Mouse (Mus musculus) limb, embryonic 13.5 days (tissue): ENCODE data around the gene Shd. TPM values are rescaled to one million over a fixed set of nuclear protein-coding genes. Genes with fewer than 3 reads are reported as not detected.

Experiments used
- ATAC-seq: fragments of 200-750 bp; cut with Nextera tagmentation; 2 replicates; pipeline ENCODE4 v1.8.0; 2017; ENCODE audit warnings: low read depth, moderate number of reproducible peaks, moderate TSS enrichment; ENCODE audit not compliant: low FRiP score
- H3K27ac ChIP-seq: fragments of 300-500 bp; sonication (generic); 2 replicates; pipeline ENCODE4 v1.5.1; 2015; ENCODE audit warnings: inconsistent platforms, mild to moderate bottlenecking, moderate library complexity
- H3K27me3 ChIP-seq: fragments of 300-500 bp; sonication (generic); 2 replicates; pipeline ENCODE4 v1.6.1; 2015; ENCODE audit warnings: mild to moderate bottlenecking, inconsistent platforms
- H3K36me3 ChIP-seq: fragments of 300-500 bp; sonication (generic); 2 replicates; pipeline ENCODE4 v1.6.1; 2015; ENCODE audit warnings: inconsistent platforms, mild to moderate bottlenecking, moderate library complexity
- H3K4me1 ChIP-seq: fragments of 300-500 bp; sonication (generic); 2 replicates; pipeline ENCODE4 v1.6.1; 2015; ENCODE audit warnings: inconsistent platforms
- H3K4me2 ChIP-seq: fragments of 300-500 bp; sonication (generic); replicated peaks from 2 replicates; pipeline ENCODE4 v1.6.1; 2015; ENCODE audit warnings: inconsistent platforms, mild to moderate bottlenecking, moderate library complexity
- H3K4me3 ChIP-seq: fragments of 300-500 bp; sonication (generic); 2 replicates; pipeline ENCODE4 v1.5.1; 2015; ENCODE audit warnings: moderate library complexity, mild to moderate bottlenecking, inconsistent platforms
- H3K9ac ChIP-seq: fragments of 300-500 bp; sonication (generic); 2 replicates; pipeline ENCODE4 v1.6.1; 2015; ENCODE audit warnings: mild to moderate bottlenecking, inconsistent platforms
- H3K9me3 ChIP-seq: fragments of 300-500 bp; sonication (generic); 2 replicates; pipeline ENCODE4 v1.6.1; 2016; ENCODE audit warnings: inconsistent platforms
- WGBS: fragments of 180-500 bp; shearing (Covaris S2); methylation state at CpG from one replicate; pipeline ENCODE4 v1.1.7; 2015; 5-methylcytosine and 5-hydroxymethylcytosine counted together
- polyA plus RNA-seq: library from polyadenylated mRNA; unstranded; fragments of >200 nt; fragmentation: Nextera tagmentation; extraction: Ambion mirVana; gene quantifications from 2 replicates; pipeline ENCODE4 v1.2.1, GENCODE M21; 2015

The Shd gene
- polyA plus RNA-seq, 1 experiment from 2014 or later: 50.4 TPM

DNA sequence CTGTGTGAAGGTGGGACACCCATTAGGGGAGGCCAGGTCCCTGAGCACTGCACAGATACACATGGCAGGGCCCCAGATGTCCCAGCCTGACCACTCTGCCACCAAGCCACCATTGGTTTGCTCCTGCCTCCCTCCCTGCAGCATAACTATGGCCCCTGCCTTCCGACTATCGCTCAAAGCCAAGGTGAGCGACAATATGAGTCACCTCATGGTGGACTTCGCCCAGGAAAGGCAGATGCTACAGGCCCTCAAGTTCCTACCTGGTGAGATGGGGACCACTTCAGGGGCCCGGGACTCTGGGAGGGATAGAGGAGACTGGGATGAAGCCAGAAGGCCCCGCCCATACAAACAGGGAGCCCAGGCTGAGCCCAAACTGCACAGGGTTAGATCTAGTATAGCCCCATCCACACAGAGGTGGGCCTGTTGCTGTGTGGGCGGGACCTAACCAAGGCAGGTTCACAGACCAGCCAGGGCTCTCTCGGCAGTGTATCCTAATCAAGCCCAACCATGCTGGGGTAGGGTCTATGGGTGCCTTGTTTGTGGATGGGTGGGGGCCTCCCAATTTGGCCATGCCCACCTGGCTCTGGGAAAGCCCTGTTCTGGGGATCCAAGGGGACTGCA is 20.1 kb downstream of the Shd start:
- H3K27ac ChIP-seq: no peak overlapping the region
- no peak overlapping the region for H3K4me3 ChIP-seq
- no peak overlapping the region for H3K4me2 ChIP-seq
- peaks cover 6% of the 10 kb centered on the region for H3K4me1 ChIP-seq
- H3K36me3 ChIP-seq: peaks cover 42% of the 10 kb centered on the region
- H3K9me3 ChIP-seq: no peaks in the 10 kb centered on the region
- H3K27me3 ChIP-seq: no peaks in the 10 kb centered on the region
- 87% methylated on average over 8 of the region's 8 CpGs for WGBS
- no peak overlapping the region for H3K9ac ChIP-seq
- no peak for ATAC-seq

GRCm38 (mm10) chr17:55996007-55996406 is 25.7 kb downstream of the Shd start:
- Histone ChIP-seq H3K36me3 (peaks cover 51% of the 10 kb centered on the region), H3K9ac (no peak overlapping the region), H3K4me3 (no peak overlapping the region), H3K27ac (no peak overlapping the region), H3K4me2 (no peak overlapping the region), H3K9me3 (no peaks in the 10 kb centered on the region), H3K27me3 (peaks cover 21% of the 10 kb centered on the region), H3K4me1 (no peaks in the 10 kb centered on the region; the same call in 1 of the 2 replicates)
- WGBS: 90% methylated on average over 15 of the region's 15 CpGs
- no peak for ATAC-seq

DNA sequence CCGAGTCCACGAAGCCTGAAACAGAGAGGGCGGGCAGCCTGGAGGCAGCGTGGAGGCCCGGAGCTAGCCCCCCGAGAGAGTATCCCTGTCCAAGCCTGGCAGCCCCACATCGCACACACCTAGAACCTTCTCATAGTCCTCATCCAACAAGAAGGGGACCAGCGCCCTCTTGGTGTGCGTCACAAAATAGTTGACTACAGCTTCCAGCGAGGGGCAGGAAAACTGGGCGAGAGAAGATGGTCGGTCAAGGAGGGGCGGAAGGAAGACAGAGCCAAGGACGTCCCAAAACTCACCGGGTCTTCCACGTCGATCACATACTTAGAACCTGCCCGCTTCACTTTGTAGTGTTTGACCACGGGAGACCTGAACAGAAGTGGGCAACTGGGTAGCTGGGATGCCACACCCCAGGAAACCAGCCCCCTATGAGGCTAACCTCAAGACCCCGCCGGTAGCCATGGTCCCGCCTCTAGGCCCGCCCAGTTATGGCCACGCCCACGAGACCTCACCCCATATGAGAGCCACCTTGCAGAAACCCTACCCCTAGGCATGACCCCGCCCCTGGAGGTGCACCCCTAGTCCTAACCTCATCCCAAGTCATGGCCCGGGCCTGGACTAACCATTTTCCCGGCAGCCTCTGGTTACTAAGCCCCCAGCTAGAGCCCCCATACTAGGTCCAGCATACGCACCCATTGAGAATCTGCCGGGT is 29.7 kb downstream of the Shd start:
- 5% methylated on average over 30 of the region's 30 CpGs for WGBS
- ATAC-seq: peak; percentile 29; the same call in 1 of the 2 replicates
- no peaks in the 10 kb centered on the region; the same call in 1 of the 2 replicates for H3K4me1 ChIP-seq
- peaks cover 20% of the 10 kb centered on the region for H3K36me3 ChIP-seq
- H3K9ac ChIP-seq: no peak overlapping the region; the same call in 1 of the 2 replicates
- H3K9me3 ChIP-seq: no peaks in the 10 kb centered on the region
- peak overlapping the region; percentile 18 for H3K4me3 ChIP-seq
- peak overlapping the region; percentile 39 for H3K4me2 ChIP-seq
- H3K27me3 ChIP-seq: peaks cover 37% of the 10 kb centered on the region
- H3K27ac ChIP-seq: no peak overlapping the region

DNA sequence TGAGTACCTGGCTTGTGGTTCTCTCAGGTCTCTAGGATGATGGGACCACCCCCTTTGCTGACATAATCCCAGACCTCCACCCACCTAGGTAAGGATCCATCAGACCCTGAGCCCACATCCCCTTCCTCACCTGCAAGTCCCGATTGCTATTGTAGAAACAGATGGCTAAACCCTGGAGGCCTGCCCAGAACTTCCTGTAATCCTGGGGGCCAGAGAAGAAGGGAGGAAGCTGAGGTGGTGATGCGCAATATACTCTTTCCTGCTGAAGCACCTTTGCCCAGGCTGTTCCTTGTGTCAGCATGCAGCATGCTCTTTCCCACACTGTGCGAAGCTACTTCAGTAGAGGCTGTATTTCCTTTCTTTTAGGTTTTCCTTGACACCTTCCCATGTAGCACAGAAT is 32.7 kb downstream of the Shd start:
- peaks cover 42% of the 10 kb centered on the region for H3K27me3 ChIP-seq
- no peaks in the 10 kb centered on the region for H3K9me3 ChIP-seq
- ATAC-seq: no peak
- peaks cover 1% of the 10 kb centered on the region; the same call in 1 of the 2 replicates for H3K36me3 ChIP-seq
- H3K4me3 ChIP-seq: no peak overlapping the region
- no peak overlapping the region for H3K4me2 ChIP-seq
- H3K27ac ChIP-seq: no peak overlapping the region
- peaks cover 9% of the 10 kb centered on the region for H3K4me1 ChIP-seq
- WGBS: 89% methylated on average over 3 of the region's 3 CpGs
- H3K9ac ChIP-seq: no peak overlapping the region

GRCm38 (mm10) chr17:56005415-56006061 is 35.3 kb downstream of the Shd start, which contains the start of the genes Stap2 and Mpnd:
TSS of gene Stap2 (minus strand) at chr17:56005584.
TSS of gene Mpnd (plus strand) at chr17:56005711.
- 35% methylated on average over 13 of the region's 13 CpGs for WGBS
- H3K27me3 ChIP-seq: peaks cover 25% of the 10 kb centered on the region
- H3K4me1 ChIP-seq: peaks cover 18% of the 10 kb centered on the region
- no peaks in the 10 kb centered on the region for H3K9me3 ChIP-seq
- H3K27ac ChIP-seq: no peak within 1 kb of the TSS
- ATAC-seq: no peak
- no peaks in the 10 kb centered on the region; the same call in 1 of the 2 replicates for H3K36me3 ChIP-seq
- no peak within 1 kb of the TSS for H3K9ac ChIP-seq
- peak within 1 kb of the TSS; percentile 11; the same call in 1 of the 2 replicates for H3K4me3 ChIP-seq
- H3K4me2 ChIP-seq: peak within 1 kb of the TSS; percentile 21

- Histone ChIP-seq H3K4me1 (peaks cover 24% of the 10 kb centered on the region), H3K4me2 (peak overlapping the region; percentile 99), H3K36me3 (peaks cover 13% of the 10 kb centered on the region), H3K27me3 (peaks cover 15% of the 10 kb centered on the region; the same call in 1 of the 2 replicates), H3K4me3 (no peak overlapping the region), H3K9me3 (no peaks in the 10 kb centered on the region), H3K9ac (no peak overlapping the region), H3K27ac (peak overlapping the region; percentile 93; the same call in 1 of the 2 replicates)
- 53% methylated on average over 10 of the region's 10 CpGs for WGBS
- no peak for ATAC-seq
These were observed 36.7 kb downstream of the Shd start for GRCm38 (mm10) chr17:56006956-56007355.

GRCm38 (mm10) chr17:56007444-56008355 is 37.4 kb downstream of the Shd start:
- Histone ChIP-seq H3K4me3 (peak overlapping the region; percentile 84), H3K27me3 (peaks cover 15% of the 10 kb centered on the region; the same call in 1 of the 2 replicates), H3K9me3 (no peaks in the 10 kb centered on the region), H3K4me2 (peak overlapping the region; percentile 99), H3K27ac (peak overlapping the region; percentile 93), H3K36me3 (peaks cover 20% of the 10 kb centered on the region), H3K4me1 (peaks cover 24% of the 10 kb centered on the region), H3K9ac (peak overlapping the region; percentile 59)
- peak; percentile 13; the same call in 1 of the 2 replicates for ATAC-seq
- WGBS: 28% methylated on average over 14 of the region's 14 CpGs

GRCm38 (mm10) chr17:56008356-56009087 is 38.3 kb downstream of the Shd start:
- peak; percentile 92 for ATAC-seq
- H3K9ac ChIP-seq: peak overlapping the region; percentile 86
- H3K9me3 ChIP-seq: no peaks in the 10 kb centered on the region
- peak overlapping the region; percentile 84 for H3K4me3 ChIP-seq
- peak overlapping the region; percentile 99 for H3K4me2 ChIP-seq
- H3K27ac ChIP-seq: peak overlapping the region; percentile 93
- under 1% methylated on average over 21 of the region's 21 CpGs for WGBS
- peaks cover 26% of the 10 kb centered on the region for H3K36me3 ChIP-seq
- H3K27me3 ChIP-seq: peaks cover 10% of the 10 kb centered on the region; the same call in 1 of the 2 replicates
- peaks cover 24% of the 10 kb centered on the region for H3K4me1 ChIP-seq

DNA sequence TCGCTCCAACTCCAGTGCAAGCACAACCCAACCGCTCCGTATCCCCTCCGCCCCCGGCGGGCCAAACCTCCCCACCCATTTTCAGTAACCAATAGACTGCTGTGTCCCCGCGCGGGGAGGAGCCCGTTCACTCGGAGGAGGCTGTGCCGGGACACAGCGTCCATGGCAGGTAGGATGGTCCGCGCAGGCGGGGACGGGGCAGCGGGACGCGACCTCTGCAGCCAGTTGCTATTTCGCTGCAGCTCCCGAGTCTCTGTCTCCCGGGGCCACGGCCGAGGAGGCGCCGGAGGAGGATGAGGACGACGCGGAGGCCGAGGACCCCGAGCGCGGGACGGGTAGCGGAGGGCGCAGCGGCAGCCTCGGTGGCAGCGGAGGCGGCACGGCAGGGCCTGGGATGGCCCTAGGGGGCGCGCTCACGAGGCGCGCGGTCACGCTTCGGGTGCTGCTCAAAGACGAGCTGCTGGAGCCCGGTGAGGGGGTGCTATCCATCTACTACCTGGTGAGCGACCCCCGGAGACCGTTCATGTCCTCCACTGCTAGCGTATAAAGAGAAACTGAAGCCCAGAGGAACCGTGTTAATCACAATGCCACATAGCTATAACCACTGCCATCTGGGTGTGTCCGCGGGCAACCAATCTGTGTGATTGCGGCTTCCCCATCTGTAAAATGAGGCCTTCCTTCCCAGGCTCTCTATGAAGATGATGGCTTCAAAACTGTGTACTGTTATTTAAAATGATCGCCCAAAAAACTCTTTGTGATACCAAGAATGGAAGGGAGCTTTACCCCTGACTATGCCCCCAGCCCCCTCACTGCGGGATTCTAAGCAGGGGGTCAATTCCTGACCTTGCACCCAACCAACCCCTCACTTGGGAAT is 39.1 kb downstream of the Shd start:
- Histone ChIP-seq H3K27ac (peak overlapping the region; percentile 93), H3K27me3 (peaks cover 10% of the 10 kb centered on the region; the same call in 1 of the 2 replicates), H3K9ac (peak overlapping the region; percentile 86), H3K4me1 (peaks cover 24% of the 10 kb centered on the region), H3K9me3 (no peaks in the 10 kb centered on the region), H3K4me2 (peak overlapping the region; percentile 99), H3K4me3 (peak overlapping the region; percentile 84), H3K36me3 (peaks cover 34% of the 10 kb centered on the region)
- peak; percentile 90 for ATAC-seq
- WGBS: 2% methylated on average over 61 of the region's 62 CpGs

DNA sequence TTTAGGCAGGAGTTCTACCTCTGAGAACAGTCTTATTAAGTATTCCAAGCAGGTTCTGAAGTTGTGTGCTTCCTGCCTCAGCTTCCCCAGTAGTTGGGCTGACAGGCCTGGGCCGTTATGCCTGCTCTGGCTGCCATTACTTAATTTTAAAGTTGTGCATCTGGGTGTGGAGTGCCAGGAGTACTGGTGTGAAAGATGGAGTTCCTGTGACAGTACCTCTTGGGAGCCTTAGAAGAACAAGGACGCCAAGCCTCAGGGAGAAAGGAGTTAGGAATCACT is 39.6 kb downstream of the Shd start:
- Histone ChIP-seq H3K9ac (peak overlapping the region; percentile 86), H3K9me3 (no peaks in the 10 kb centered on the region), H3K27ac (0 out of 2 replicates have a peak overlapping the region, but pooled peaks have one; percentile 93), H3K4me1 (peaks cover 24% of the 10 kb centered on the region), H3K36me3 (peaks cover 39% of the 10 kb centered on the region), H3K27me3 (peaks cover 6% of the 10 kb centered on the region; the same call in 1 of the 2 replicates), H3K4me2 (peak overlapping the region; percentile 99), H3K4me3 (peak overlapping the region; percentile 84)
- 30% methylated on average over 2 of the region's 2 CpGs for WGBS
- ATAC-seq: no peak
